Mouse (Mus musculus) heart, postnatal 36 days (tissue): ENCODE results near the gene Cars. TPM values are rescaled to one million over a fixed set of nuclear protein-coding genes. Genes with fewer than 3 reads are reported as not detected.
"Not testable (repeated sequence)": the region's sequence is repeated elsewhere in the genome, so short reads cannot be mapped to it uniquely, and the experiment has no call there.

Experiments
- DNase-seq, 2 experiments: peaks; one replicate each; pipeline ENCODE4 v3.0.0; 2021 to 2022
- intact Hi-C: fragments of 180-260 bp; cut with DNase I; formaldehyde crosslinking; loops from one replicate; pipeline ENCODE4 v1.15.1; 2025
- total RNA-seq, 2 experiments: library from RNA; stranded (reverse); gene quantifications; 2 replicates each; pipeline ENCODE4 v1.2.3; 2021

Cars gene
- total RNA-seq: 10 to 100 TPM; 22.6 to 23.6 TPM

- intact Hi-C loops: no loop called here
- DNase-seq: peak; percentile 94
These were observed at the start of gene Cars for GRCm38 (mm10) chr7:143599428-143600230. Gene Cars (minus strand): TSS chr7:143600090.

GRCm38 (mm10) chr7:143649034-143649768, 49.3 kb upstream of the Cars start, which contains the start of gene Tnfrsf22:
Gene Tnfrsf22 (minus strand): TSS chr7:143649661.
- DNase-seq: peak; percentile 73 to 77
- intact Hi-C loops: loop anchor here (1.0 kb wide), 1 partner anchor 36 kb away; the partner anchor contains the start of gene Tnfrsf23

- intact Hi-C loops: loop anchor here (1.0 kb wide), 1 partner anchor 37 kb away; no protein-coding TSS in a partner anchor
- DNase-seq: not testable (repeated sequence)
These were observed 44.1 kb upstream of the Cars start for GRCm38 (mm10) chr7:143643949-143644348.

GRCm38 (mm10) chr7:143636674-143637073, 36.8 kb upstream of the Cars start:
- intact Hi-C loops: no loop called here
- no peak for DNase-seq

GRCm38 (mm10) chr7:143631503-143631902, 31.6 kb upstream of the Cars start:
- no peak for DNase-seq
- intact Hi-C loops: no loop called here

- DNase-seq: no peak
- intact Hi-C loops: no loop called here
These were observed 29.6 kb upstream of the Cars start for GRCm38 (mm10) chr7:143629501-143629900.

- no peak for DNase-seq
- intact Hi-C loops: no loop called here
These were observed 28.6 kb upstream of the Cars start, which contains the start of gene Tnfrsf26 for GRCm38 (mm10) chr7:143628540-143628939. Gene Tnfrsf26 (minus strand): TSS chr7:143628722.

- DNase-seq: peak; percentile 12 to 18
- intact Hi-C loops: no loop called here
These were observed 27.8 kb upstream of the Cars start for GRCm38 (mm10) chr7:143627555-143628286.

GRCm38 (mm10) chr7:143626178-143626577, 26.3 kb upstream of the Cars start:
- intact Hi-C loops: no loop called here
- DNase-seq: no peak

- no peak for DNase-seq
These were observed 25.3 kb upstream of the Cars start for GRCm38 (mm10) chr7:143625151-143625550.

GRCm38 (mm10) chr7:143624561-143624960, 24.7 kb upstream of the Cars start:
- DNase-seq: no peak
- intact Hi-C loops: no loop called here

More at GRCm38 (mm10) chr7:143625151-143625550, 25.3 kb upstream of the Cars start:
- intact Hi-C loops: no loop called here

GRCm38 (mm10) chr7:143620951-143621350, 21.1 kb upstream of the Cars start:
- intact Hi-C loops: no loop called here
- no peak for DNase-seq

GRCm38 (mm10) chr7:143614404-143615135, 14.7 kb upstream of the Cars start:
- DNase-seq: peak in 1 of 2 experiments; percentile 34
- intact Hi-C loops: no loop called here

- no peak for DNase-seq
- intact Hi-C loops: no loop called here
These were observed 12.3 kb upstream of the Cars start for GRCm38 (mm10) chr7:143612215-143612614.

GRCm38 (mm10) chr7:143605321-143605720, 5.4 kb upstream of the Cars start:
- intact Hi-C loops: no loop called here
- no peak for DNase-seq

- DNase-seq: no peak
- intact Hi-C loops: no loop called here
These were observed 5.0 kb upstream of the Cars start for GRCm38 (mm10) chr7:143604889-143605288.

GRCm38 (mm10) chr7:143601705-143602104, 1.8 kb upstream of the Cars start:
- no peak for DNase-seq
- intact Hi-C loops: no loop called here

GRCm38 (mm10) chr7:143600231-143600740, 396 bp upstream of the Cars start:
- DNase-seq: no peak
- intact Hi-C loops: no loop called here

GRCm38 (mm10) chr7:143594865-143595264, 5.0 kb downstream of the Cars start:
- no peak for DNase-seq
- intact Hi-C loops: loop anchor here (1.0 kb wide), 1 partner anchor 11 kb away; no protein-coding TSS in a partner anchor

- intact Hi-C loops: no loop called here
- no peak for DNase-seq
These were observed 7.6 kb downstream of the Cars start for GRCm38 (mm10) chr7:143592255-143592654.
